Mouse (Mus musculus): ENCODE measurements around the gene Ttll6.

Gene Ttll6

GRCm38 (mm10) chr11:96198642-96199041, 65.1 kb downstream of the Ttll6 start:
- no peak for DNase-seq

- DNase-seq: no peak
Observed at GRCm38 (mm10) chr11:96199181-96200086, 65.8 kb downstream of the Ttll6 start.

GRCm38 (mm10) chr11:96200183-96200655, 66.6 kb downstream of the Ttll6 start:
- DNase-seq: no peak

- no peak for DNase-seq
Observed at GRCm38 (mm10) chr11:96201741-96202140, 68.2 kb downstream of the Ttll6 start.

GRCm38 (mm10) chr11:96202401-96203081, 69.0 kb downstream of the Ttll6 start:
- DNase-seq: no peak

GRCm38 (mm10) chr11:96203182-96203788, 69.7 kb downstream of the Ttll6 start:
- DNase-seq: no peak

- no peak for DNase-seq
Observed at GRCm38 (mm10) chr11:96203789-96204186, 70.2 kb downstream of the Ttll6 start.

GRCm38 (mm10) chr11:96204351-96204750, 70.8 kb downstream of the Ttll6 start:
- no peak for DNase-seq

- no peak for DNase-seq
Observed at GRCm38 (mm10) chr11:96205426-96206131, 72.0 kb downstream of the Ttll6 start.

Data from layer of hippocampus, adult 9-11 months (tissue).